Mouse (Mus musculus): ENCODE measurements at regions not wholly inside any gene's neighbourhood (a gene's known extent, or its start where the extent isn't known, plus 50 kb on each side); places are given as distances from the start of the nearest gene placed in this dataset.

- no peak for DNase-seq (ENCODE audit: low read depth)
Observed at GRCm38 (mm10) chr7:115380989-115381610, 637.6 kb downstream of the Insc start.

DNA sequence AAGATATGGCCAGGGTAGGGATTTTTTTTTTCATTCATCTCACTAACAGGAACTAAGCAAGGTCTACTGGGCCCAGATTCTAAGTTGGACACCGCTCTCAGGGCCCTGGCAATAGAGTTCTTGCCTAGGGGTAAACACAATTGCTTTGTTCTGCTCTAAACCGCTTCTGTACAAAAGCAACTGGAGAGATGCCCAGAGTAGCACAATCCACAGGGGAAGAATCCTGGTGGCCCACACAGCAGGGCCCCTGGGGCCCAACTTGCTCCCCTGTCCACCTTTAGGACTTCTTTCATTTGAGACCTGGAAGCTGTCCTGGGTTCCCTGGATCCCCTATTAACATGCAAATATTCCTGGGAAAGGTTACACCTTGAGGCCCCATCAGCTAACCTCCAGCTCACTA, 639.4 kb downstream of the Insc start:
- no peak for DNase-seq (ENCODE audit: low read depth)

DNA sequence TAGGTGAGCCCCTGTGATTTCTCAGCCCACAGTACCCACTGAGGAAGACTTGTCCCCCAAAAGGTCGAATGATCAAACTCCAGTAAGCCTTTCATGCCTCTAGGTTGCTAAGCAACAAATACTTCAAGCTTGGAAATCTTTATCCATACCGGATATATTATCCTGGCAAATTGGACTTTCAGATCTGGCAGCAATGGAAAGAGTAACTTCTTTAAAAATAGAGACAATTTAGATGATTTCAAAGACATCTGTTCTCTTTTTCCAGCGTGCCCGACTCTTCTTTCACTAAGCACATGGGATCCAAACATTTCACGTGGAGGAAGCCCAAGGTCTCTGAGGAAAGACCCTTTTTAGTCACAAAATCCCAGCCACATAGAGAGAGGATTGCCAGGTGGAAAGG, 645.4 kb downstream of the Insc start:
- DNase-seq (ENCODE audit: low read depth): no peak

DNA sequence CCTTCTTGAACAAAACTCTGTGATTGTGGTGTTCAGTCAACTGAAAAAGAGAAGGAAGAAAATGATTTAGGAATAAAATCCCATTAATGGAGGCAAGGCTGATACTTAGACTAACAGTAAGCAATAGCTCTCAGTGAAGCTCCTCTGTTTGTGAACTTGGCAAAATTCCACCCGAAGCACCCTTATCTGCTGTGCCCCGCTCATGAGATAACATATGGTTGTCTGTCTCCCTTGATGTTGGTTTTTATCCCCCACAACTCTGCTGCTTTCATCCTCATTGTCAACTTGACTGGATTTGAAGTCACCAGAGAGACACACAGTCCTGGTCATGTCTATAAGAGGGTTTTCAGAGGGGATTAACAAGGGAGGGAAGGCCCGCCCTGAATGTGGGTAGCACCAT, 646.1 kb downstream of the Sox6 start:
- no peak for DNase-seq (ENCODE audit: low read depth)

DNA sequence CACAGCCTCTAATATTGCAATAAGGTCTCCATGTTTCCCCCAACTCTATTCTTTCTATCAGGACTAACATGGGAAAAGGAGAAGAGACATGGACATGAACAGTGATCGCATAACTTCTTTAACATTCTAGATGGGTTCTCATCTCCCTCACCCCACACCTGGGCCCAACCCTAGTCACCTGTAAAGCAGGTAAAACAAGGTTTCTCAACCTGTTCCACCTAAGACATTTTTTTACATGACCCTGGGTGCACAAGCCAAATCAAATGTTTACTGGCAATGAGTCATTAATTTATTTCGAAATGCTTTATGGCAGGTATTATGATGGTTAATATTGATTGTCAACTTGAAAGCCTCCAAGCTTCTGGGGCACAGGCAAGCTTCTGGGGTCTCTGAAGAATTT, 640.4 kb downstream of the Sox6 start:
- no peak for DNase-seq (ENCODE audit: low read depth)

DNA sequence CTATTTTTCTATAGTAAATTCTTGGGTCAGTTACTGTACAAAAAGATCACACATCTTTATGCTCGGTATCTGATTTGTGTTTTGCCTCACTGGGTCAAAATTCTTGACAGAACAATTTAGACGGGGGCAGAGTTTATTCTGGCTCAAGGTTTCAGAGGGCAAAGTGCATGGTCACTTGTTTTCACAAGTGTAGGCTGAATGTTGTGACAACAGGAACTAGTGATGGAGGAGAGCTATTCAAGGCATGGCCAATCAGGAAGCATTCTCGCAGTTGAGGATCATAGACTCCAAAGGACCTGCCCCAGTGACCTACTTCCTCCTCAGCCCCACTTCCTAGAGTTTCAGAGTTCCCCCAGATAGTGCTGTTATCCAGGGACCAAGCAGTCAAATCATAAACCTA, 639.1 kb downstream of the Sox6 start:
- DNase-seq (ENCODE audit: low read depth): no peak

DNA sequence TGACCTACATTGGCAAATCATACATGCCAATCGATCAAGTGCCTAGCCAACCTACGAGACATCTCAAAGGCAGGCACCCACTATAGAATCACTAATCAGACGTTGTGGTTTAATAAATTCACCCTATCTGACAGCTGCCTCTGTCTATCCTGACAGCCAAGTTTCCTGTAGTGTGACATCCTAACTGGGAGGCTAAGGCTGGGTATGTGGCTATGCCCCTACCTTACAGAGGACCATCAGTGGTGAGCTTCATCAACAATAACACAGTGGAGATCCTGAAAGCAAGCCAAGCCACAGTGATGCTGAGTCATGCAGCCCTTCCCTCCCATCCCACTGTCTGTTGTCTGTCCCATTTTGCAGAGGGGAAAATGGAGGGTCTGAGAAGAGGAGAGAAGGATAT, 630.7 kb downstream of the Sox6 start:
- no peak for DNase-seq (ENCODE audit: low read depth)

DNA sequence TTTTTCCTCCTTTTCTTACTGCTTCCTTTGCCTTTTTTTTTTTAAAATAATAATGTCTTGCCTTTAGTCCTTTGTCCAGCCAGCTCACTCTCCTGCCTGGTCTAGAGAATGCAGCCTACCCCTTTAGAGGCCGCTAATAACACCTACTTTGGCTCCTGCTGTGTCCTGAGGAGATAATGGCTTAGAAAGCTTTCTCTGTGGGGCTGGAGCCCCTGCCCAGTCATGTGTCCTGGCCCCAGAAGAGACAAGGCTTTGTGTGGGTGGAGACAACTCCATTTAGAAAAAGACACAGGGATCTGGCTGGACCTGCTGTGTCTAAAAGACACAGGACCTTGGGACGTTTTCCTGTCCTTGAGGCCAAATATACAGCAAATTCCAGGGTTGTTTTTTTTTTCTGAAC, 629.7 kb downstream of the Sox6 start:
- no peak for DNase-seq (ENCODE audit: low read depth)

GRCm38 (mm10) chr7:115410501-115411230, 627.9 kb downstream of the Sox6 start:
- DNase-seq (ENCODE audit: low read depth): no peak

GRCm38 (mm10) chr7:115411456-115411855, 627.1 kb downstream of the Sox6 start:
- no peak for DNase-seq (ENCODE audit: low read depth)

DNA sequence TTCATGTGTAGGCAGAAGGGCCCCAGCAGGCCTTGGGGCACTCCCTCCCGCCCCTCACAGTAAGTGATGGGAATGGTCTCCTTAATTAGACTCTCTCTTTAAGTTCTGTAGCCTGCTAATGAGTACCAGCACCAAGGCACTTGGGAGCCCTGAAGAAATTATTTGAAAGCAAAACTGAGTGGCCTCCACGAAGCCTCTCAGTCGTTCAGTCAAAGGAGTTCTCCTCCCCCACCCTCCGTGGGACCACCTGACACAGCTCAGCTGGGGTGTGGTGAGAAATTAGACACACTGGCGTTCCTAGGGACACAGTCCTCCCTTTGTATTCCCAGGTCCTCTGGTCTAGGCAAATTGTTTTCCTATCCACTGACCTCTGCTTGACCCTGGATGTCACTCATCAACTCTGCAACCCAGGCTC, 623.4 kb downstream of the Sox6 start:
- DNase-seq (ENCODE audit: low read depth): no peak

Data from c-Kit-positive CD71-positive TER-119-negative erythroid progenitor cells, embryonic 14.5 days (primary cell).